Mouse (Mus musculus): Measurements from ENCODE around the gene Unc13c.
A peak's percentile ranks its signal among the peaks of the same experiment; 100 is the strongest.

Gene Unc13c

DNA sequence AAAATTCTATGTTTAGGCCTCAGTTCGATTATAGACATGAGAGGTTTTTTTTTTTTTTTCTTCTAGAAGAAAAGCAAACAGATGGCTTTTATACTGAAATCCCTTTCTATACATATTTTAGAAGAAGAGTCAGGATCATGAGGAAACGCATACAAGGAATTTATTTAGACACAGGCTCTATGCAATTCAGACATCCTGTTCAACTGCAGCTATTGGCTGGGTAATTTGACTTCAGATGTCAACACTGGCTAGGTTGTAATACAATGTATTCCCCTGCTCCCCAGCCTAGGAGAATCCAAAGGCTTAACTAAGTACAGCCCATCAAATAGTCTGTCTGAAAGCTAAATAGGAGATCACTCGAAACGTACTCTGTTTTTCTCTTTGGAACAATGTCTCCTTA lies 355.9 kb downstream of the Unc13c start:
- DNase-seq = no peak

DNA sequence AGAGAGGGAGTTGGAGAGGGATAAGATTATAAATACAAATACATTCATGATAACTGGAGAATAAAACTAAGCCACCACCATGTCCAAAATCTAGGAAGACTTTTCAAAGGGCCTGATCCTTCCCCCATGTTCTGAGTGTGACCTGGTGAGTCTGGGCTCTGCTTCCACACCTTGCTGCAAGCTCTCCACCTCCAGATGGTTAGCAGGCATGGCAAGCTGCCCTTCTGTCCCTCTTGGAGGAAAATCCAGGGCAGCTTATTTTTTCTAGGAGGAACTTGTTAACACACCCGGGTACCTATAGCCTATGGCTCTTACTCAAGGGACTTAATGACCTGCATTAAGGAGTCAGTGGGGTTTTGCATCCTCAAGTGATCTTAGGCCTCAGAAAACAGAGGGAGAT lies 364.8 kb downstream of the Unc13c start:
- DNase-seq = no peak

DNA sequence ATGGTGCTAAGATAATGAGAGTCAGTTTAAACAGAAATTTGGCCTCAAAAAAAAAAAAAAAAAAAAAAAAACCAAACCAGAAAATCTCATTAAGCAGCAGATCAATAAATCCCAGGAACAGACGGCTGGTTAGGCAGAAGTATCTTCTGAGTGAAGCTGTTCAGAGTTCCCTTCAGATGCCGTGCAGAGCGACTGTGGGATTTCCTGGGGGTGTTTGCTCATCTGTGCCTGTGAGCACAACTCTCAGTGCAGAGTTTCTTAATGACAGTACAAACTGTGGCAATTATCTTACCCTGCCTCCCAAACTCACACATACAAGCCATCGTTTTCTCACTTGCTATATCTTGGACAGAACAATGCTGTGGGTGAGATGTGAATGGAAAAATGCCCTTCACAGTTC lies 403.2 kb downstream of the Unc13c start:
- no peak for DNase-seq

DNA sequence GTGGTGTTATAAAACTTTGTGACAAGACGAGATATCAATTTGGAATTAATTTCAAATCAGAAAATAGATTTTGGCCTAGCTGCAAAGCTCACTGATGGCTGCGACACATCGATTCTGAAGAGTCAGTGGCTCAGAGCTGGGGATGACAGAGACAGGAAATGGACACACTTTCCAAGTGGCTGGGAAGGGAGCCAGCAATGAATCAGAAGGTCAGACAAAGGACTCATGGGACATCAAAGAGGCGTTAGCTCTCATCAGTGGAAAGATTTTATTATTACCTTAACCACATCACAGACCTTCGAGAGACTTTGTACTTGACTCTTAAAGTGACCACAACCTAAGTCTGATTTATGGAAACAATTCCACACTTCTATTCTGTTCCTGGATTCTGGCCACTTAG lies 408.7 kb downstream of the Unc13c start:
- peak; percentile 58 to 69 for DNase-seq

DNA sequence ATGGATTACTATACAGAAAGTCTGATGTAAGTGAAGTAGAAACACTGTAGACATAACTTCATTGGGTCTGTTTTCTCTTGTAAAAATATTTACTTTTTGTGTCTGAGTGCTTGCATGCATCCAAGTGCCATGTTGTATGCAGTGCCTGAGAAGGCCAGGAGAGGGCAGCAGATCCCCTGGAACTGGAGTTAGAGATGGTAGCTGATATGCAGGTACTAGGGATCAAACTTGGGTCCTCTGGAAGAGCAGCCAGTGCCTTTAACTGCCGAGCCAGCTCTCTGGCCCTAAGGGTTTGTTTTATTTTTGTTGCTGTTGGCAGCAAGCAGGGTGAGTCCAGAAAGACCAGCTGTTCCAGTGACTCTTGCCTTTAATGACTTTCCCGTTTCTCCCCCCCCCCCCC lies 411.0 kb downstream of the Unc13c start:
- peak; percentile 75 to 76 for DNase-seq

DNA sequence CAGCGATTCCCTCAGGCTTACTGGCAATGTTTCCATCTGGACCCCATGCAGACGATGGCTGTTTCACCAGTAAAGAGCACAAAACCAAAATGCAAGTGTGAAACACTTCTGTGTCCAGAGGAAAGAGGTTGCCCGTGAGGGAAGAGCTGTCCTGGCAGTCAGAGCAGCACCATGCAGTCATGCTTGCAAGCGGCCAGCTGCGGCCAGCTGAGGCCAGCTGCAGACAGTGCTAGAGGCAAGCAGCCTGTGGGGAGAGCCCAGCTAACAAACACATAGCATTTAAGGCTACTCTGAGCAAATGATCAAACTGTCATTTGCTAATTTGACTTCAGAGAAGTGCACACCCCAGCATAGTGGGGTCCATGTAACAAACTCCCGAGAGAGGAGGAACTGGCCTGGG lies 413.4 kb downstream of the Unc13c start:
- DNase-seq = peak; percentile 46 to 53

DNA sequence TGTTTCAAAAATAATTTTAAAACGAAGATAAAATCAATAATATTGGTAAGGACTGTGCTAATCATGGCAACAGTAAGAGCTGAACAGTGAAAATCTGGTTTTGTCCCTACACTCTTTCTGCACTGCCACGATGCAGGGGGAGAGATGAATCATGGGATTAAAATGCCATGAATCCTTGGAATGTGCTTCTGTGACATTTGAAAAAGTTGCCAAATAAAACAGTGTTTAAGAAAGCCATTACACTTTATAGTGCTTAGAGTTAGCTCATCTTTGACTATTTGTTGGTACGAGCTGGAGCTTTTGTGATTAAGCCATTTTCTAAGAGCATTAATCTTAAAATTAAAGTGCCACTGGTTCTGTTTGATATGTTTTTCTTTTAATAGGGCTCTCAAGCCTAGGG lies 496.2 kb downstream of the Unc13c start:
- DNase-seq = no peak

DNA sequence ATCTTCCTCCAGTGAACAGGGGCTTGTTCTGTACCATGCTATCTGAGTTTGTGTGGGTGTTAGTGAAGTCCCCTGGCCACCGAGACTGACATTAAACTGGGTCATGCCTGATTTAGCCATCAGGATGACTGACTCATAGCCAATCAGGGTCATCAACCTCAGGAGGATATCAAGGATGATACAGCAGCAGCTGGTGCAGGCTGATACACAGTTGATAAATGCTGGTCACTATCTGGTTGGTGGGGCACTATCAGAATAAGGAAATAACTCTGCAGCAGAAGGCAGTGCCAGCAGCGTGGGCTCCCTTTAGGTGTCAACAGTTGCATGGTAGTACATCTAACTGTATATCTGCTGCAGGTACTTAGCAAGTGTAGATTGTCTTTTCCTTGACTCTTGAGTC lies 506.7 kb downstream of the Unc13c start:
- DNase-seq = no peak

DNA sequence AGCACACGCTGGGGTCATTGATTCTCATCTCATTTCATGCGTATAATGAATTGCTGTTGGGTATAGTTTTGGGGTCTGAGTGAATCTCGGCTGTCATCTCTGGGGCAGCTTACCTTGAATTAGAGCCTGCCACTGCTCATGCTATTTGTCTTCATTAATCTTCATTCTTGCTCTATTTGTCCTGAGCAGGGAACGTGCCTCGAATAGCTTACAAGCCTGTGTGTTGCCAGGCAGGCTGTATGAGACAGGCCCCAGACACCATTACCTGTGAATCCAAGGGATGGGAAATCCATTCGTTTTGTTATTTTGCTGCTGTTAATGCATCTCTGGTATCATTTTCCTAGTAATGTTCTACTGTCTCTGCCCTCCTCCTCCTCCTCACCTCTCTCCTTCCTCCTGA lies 518.8 kb downstream of the Unc13c start:
- DNase-seq = no peak

DNA sequence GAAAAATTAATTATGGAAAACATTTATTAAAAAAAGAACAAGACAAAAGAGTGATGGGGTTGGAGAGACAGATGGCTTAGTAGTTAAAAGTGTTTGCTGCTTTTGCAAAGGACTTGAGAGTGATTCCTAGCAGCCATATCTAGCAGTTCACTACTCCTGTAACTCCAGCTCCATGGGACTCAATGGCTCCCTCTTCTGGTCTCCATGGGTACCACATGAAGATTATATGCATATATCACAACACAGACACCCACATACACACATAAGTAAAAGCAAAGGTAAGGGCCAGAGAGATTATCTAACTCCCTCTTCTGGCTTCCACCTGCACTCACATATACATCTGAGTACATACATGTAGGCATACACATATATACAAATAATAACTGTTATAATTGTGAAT lies 519.5 kb downstream of the Unc13c start:
- no peak for DNase-seq

DNA sequence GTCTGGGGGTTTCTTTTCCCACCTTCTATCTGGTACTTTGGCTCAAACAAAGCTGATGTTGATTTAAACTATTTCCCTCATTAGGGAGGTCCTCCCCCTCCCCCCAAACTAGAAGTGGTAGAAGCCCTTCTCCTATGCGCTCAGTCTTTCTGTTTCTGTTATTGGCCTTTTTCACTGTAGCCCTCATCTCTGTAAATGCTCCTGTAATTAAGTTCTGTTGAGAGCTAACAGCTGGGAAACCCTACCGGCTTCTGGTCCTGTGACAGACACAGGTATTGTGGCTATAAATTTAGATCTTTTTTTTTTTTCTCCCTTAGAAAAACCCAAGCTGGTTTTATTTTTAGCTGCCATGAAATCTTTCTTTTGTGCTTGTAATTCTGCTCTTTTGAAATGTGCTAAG lies 536.8 kb downstream of the Unc13c start:
- DNase-seq = no peak

All from kidney, postnatal 4 days (tissue).